Mouse (Mus musculus) brain, adult 10 weeks (tissue): ENCODE measurements around the gene Ubb. TPM values are rescaled to one million over a fixed set of nuclear protein-coding genes. Genes with fewer than 3 reads are reported as not detected.

ENCODE experiments used
- polyA plus RNA-seq: library from polyadenylated mRNA; stranded (reverse); fragments of 350-450 nt; fragmentation: Illumina TruSeq; extraction: RNeasy Lipid Tissue Mini Kit (QIAGEN cat#74804); gene quantifications from one replicate; pipeline ENCODE4 v1.2.3, GENCODE M21; 2015; ENCODE audit warnings: low read depth, low replicate concordance

The Ubb gene
- 3,249 TPM for polyA plus RNA-seq

DNA sequence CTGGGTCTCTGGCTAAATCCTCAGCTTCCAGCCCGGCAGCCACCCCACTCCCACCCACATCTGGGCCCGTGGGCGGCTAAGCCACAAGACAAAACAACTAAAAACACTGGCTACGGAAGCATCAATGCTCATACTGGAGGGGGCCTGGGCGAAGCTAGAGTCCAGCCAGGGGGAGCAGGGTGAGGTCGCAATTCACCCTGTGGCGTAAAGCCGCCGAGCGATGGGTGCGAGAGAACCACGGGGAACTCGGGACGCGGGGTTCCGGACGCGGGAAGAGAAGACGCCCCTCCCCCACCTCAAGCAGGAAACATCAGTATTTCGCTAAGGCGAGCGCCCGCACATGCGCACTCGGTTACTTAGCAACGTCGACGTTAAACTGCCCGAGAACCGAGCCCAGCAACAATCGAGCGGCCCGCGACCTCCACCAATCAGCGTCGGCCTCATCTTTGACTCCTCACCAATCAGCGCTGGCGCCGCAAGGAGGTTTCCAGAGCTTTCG, at the start of gene Ubb:
Ubb (plus strand) TSS at position 445 of the 499 bp plus-strand sequence.

DNA sequence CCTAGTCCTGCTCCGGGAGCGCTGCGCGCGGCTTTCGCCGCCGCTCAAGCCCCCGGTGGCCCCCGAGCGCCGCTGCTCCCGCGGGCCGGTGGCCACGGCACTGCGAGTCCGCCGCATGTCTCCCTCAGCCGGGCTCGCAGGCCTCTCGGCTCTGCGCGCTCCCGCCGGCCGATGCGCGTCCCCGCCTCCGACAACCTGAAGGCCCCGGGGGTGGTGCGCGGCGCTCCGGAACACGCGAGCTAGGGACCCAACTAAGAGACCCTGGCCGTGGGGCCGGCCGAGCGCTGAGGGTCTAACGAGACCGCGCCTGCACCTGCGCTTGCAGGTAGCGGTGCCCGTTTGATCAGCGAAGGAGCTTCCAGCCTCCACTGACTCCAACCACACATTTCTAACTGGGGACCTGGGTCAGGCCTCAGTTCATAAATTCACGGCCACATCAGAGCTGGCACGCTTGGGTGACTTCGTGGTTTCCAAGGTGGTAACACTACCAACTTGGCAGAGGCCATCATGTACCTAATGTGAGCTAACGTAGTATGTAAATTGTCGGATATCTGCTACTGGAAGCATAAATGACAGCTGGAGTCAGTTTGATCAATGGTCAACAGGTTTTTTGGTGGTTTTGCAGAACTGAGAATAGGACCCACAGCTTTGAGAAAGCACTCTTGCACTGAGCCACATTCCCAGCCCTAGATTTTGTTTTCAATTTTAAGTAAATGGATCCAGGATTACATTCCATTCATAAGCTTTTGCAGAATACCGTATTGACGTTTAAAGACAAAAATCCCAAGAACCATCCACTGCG, 11.7 kb upstream of the Ubb start, which contains the start of gene Cenpv:
Cenpv (minus strand) TSS at position 173 of the 802 bp plus-strand sequence.

GRCm38 (mm10) chr11:62573959-62574702, 23.2 kb downstream of the Ubb start, which contains the start of gene Trpv2:
Gene Trpv2, plus strand, starts transcription at chr11:62574486.

Other genes starting within 250 kb of the Ubb start
- gene Pigl, start 92.7 kb upstream of the Ubb start, polyA plus RNA-seq: 7.7 TPM
- gene Ncor1, start 92.6 kb upstream of the Ubb start, polyA plus RNA-seq: 118 TPM
- gene Cenpv, start 11.9 kb upstream of the Ubb start, polyA plus RNA-seq: 49.9 TPM
- 16.7 TPM for gene Trpv2, start 23.3 kb downstream of the Ubb start, polyA plus RNA-seq
- gene Lrrc75a, start 97.4 kb downstream of the Ubb start, polyA plus RNA-seq: 18.1 TPM
- 29.5 TPM for gene Mmgt2, start 97.5 kb downstream of the Ubb start, polyA plus RNA-seq
- gene Zfp287, start 180.7 kb downstream of the Ubb start, polyA plus RNA-seq: 11.7 TPM
- gene Gm10428, start 201.9 kb downstream of the Ubb start, polyA plus RNA-seq: not detected
- gene Zfp286, start 238.3 kb downstream of the Ubb start, polyA plus RNA-seq: 22.7 TPM